Mouse (Mus musculus) midbrain, embryonic 12.5 days (tissue): ENCODE data around the gene Fyco1. TPM values are rescaled to one million over a fixed set of nuclear protein-coding genes. Genes with fewer than 3 reads are reported as not detected.

Experiments
- ATAC-seq: fragments of 200-750 bp; cut with Nextera tagmentation; 2 replicates; pipeline ENCODE4 v1.8.0; 2017; ENCODE audit warnings: low read depth, moderate TSS enrichment, moderate library complexity; ENCODE audit not compliant: low FRiP score
- H3K27ac ChIP-seq: fragments of 300-500 bp; sonication (generic); replicated peaks from 2 replicates; pipeline ENCODE4 v1.5.1; 2016; ENCODE audit warnings: mild to moderate bottlenecking
- H3K27me3 ChIP-seq: fragments of 300-500 bp; sonication (generic); 2 replicates; pipeline ENCODE4 v1.6.1; 2016; ENCODE audit warnings: mild to moderate bottlenecking
- H3K36me3 ChIP-seq: fragments of 300-500 bp; sonication (generic); 2 replicates; pipeline ENCODE4 v1.6.1; 2016
- H3K4me1 ChIP-seq: fragments of 300-500 bp; sonication (generic); 2 replicates; pipeline ENCODE4 v1.6.1; 2016
- H3K4me2 ChIP-seq: fragments of 300-500 bp; sonication (generic); replicated peaks from 2 replicates; pipeline ENCODE4 v1.6.1; 2016; ENCODE audit warnings: mild to moderate bottlenecking, moderate library complexity
- H3K4me3 ChIP-seq: fragments of 300-500 bp; sonication (generic); 2 replicates; pipeline ENCODE4 v1.5.1; 2016; ENCODE audit warnings: mild to moderate bottlenecking
- H3K9ac ChIP-seq: fragments of 300-500 bp; sonication (generic); replicated peaks from 2 replicates; pipeline ENCODE4 v1.6.1; 2016; ENCODE audit warnings: mild to moderate bottlenecking, moderate library complexity
- H3K9me3 ChIP-seq: fragments of 300-500 bp; sonication (generic); 2 replicates; pipeline ENCODE4 v1.6.1; 2016; ENCODE audit warnings: mild to moderate bottlenecking
- WGBS: fragments of 180-500 bp; shearing (Covaris S2); methylation state at CpG from one replicate; pipeline ENCODE4 v1.1.7; 2016; 5-methylcytosine and 5-hydroxymethylcytosine counted together
- polyA plus RNA-seq: library from polyadenylated mRNA; unstranded; fragments of >200 nt; fragmentation: Nextera tagmentation; extraction: Ambion mirVana; gene quantifications from 2 replicates; pipeline ENCODE4 v1.2.1, GENCODE M21; 2016

The Fyco1 gene
- polyA plus RNA-seq = 11.2 and 11.6 TPM in 2 replicates

DNA sequence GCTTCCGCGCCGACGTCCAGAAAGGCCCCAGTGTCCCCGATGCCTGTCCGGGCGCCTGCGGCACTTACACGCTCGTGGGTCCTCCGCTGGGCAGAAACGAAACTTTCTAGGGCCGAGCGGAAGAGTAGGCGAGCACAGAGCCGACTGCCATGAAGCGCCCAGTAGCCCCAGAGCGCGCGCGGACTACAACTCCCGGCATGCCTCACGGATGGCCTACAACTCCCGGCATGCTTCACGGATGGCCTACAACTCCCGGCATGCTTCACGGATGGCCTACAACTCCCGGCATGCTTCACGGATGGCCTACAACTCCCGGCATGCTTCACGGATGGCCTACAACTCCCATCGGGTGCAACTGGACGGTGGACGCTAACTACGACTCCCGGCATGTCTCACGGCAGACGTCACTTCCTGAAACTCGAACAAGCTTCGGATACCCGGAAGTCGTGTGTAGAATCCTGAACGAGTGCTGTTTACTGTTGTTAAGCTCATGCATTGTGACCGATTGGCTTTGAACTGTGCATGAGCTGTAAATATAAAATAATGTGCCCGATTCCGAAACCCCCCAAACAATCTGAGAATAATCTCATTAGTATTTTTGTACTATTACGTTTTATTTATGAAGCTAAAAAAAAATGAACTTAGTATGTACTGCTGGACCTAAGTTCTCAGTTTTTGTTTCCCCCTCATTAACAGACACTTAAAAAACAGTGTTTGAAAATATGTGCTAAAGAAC lies at the start of gene Fyco1:
Gene Fyco1, minus strand, starts transcription at position 187 of the 736 bp plus-strand sequence.
- Histone ChIP-seq H3K4me2 (peak within 1 kb of the TSS; percentile 63), H3K27me3 (0 out of 2 replicates have a peak, but pooled peaks cover 3% of the 10 kb centered on the region), H3K27ac (peak within 1 kb of the TSS; percentile 83), H3K36me3 (no peaks in the 10 kb centered on the region), H3K9me3 (no peaks in the 10 kb centered on the region), H3K4me3 (peak within 1 kb of the TSS; percentile 76), H3K9ac (peak within 1 kb of the TSS; percentile 65), H3K4me1 (peaks cover 14% of the 10 kb centered on the region)
- WGBS = under 1% methylated on average over 47 of the region's 47 CpGs
- ATAC-seq = peak; percentile 97

GRCm38 (mm10) chr9:123872049-123872448 lies 20.4 kb upstream of the Fyco1 start:
- Histone ChIP-seq H3K9me3 (no peaks in the 10 kb centered on the region), H3K4me2 (no peak overlapping the region), H3K9ac (no peak overlapping the region), H3K4me3 (no peak overlapping the region), H3K27ac (no peak overlapping the region), H3K4me1 (no peaks in the 10 kb centered on the region), H3K36me3 (no peaks in the 10 kb centered on the region), H3K27me3 (no peaks in the 10 kb centered on the region)
- 78% methylated on average over 4 of the region's 4 CpGs for WGBS
- ATAC-seq = no peak

DNA sequence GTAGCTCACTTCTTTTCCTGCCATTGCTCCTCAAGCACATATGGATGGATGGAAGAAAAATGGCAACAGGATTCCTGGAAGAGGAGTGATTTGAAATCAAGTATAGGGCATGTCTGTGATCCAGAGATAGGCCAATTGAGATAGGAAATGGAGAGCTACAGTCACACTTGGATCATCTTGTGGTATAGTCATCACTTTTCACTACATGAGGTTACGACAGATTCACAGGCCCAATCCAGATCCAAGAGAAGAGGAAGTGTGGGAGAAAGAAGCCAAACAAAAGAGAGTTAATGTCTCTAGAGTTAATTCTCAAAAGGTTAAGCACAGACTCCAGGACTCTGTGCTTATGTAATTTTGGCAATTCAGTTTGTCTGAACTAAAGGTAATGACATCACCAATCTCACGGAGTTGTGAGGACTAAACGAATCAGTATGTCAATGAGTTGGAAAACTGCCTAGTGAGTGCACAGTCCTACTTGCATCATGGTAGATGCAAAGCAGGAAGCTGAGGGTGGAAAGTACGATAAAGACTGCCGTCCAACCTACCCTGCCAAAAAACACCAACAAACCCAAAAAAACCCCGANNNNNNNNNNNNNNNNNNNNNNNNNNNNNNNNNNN lies 17.6 kb upstream of the Fyco1 start:
- Histone ChIP-seq H3K4me2 (no peak overlapping the region), H3K36me3 (no peaks in the 10 kb centered on the region), H3K27me3 (no peaks in the 10 kb centered on the region), H3K4me3 (no peak overlapping the region), H3K9me3 (no peaks in the 10 kb centered on the region), H3K27ac (no peak overlapping the region), H3K4me1 (no peaks in the 10 kb centered on the region), H3K9ac (no peak overlapping the region)
- WGBS = 76% methylated on average over 4 of the region's 6 CpGs
- ATAC-seq = no peak

- WGBS = 100% methylated on average over 1 of the region's 1 CpGs
- no peak overlapping the region for H3K4me2 ChIP-seq
- H3K9me3 ChIP-seq = no peaks in the 10 kb centered on the region
- no peak for ATAC-seq
- no peaks in the 10 kb centered on the region for H3K27me3 ChIP-seq
- H3K36me3 ChIP-seq = no peaks in the 10 kb centered on the region
- no peak overlapping the region for H3K4me3 ChIP-seq
- no peak overlapping the region for H3K9ac ChIP-seq
- no peak overlapping the region for H3K27ac ChIP-seq
- H3K4me1 ChIP-seq = no peaks in the 10 kb centered on the region
Measured at GRCm38 (mm10) chr9:123863641-123864040, 11.9 kb upstream of the Fyco1 start.

GRCm38 (mm10) chr9:123862895-123863616 lies 11.4 kb upstream of the Fyco1 start:
- H3K36me3 ChIP-seq = no peaks in the 10 kb centered on the region
- no peak overlapping the region for H3K4me2 ChIP-seq
- ATAC-seq = no peak
- H3K9ac ChIP-seq = no peak overlapping the region
- no peak overlapping the region for H3K27ac ChIP-seq
- no peaks in the 10 kb centered on the region for H3K27me3 ChIP-seq
- no peaks in the 10 kb centered on the region for H3K9me3 ChIP-seq
- WGBS = 76% methylated on average over 1 of the region's 1 CpGs
- H3K4me3 ChIP-seq = no peak overlapping the region
- no peaks in the 10 kb centered on the region for H3K4me1 ChIP-seq

GRCm38 (mm10) chr9:123861929-123862328 lies 10.2 kb upstream of the Fyco1 start, which contains the start of gene Xcr1:
Gene Xcr1 (minus strand): TSS chr9:123862029.
- Histone ChIP-seq H3K36me3 (no peaks in the 10 kb centered on the region), H3K9me3 (no peaks in the 10 kb centered on the region), H3K4me1 (no peaks in the 10 kb centered on the region), H3K9ac (no peak within 1 kb of the TSS), H3K27ac (no peak within 1 kb of the TSS), H3K27me3 (no peaks in the 10 kb centered on the region), H3K4me2 (no peak within 1 kb of the TSS), H3K4me3 (no peak within 1 kb of the TSS)
- ATAC-seq = no peak
- WGBS = 90% methylated on average over 9 of the region's 9 CpGs

DNA sequence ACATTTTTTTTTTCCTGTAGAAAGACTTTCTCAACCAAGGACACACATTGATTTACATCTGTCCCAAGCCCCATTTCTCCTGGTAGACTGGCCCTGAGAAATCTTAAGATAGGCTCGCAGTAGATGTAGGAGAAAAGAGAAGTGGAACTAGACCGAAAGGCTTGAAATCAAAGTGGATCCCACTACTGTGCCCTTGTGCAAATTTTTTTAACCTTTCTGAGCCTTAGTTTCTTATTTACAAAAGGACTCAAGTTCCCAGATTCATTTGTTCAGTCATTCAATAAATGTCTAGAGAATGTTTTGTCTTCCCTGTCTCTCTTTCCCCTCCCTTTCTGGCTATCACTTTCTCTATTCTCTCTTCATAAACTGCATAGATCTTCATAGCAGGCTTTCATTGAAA lies 5.1 kb upstream of the Fyco1 start:
- Histone ChIP-seq H3K4me2 (no peak overlapping the region), H3K27ac (no peak overlapping the region), H3K9ac (no peak overlapping the region), H3K27me3 (0 out of 2 replicates have a peak, but pooled peaks cover 3% of the 10 kb centered on the region), H3K4me1 (no peaks in the 10 kb centered on the region), H3K4me3 (no peak overlapping the region), H3K9me3 (no peaks in the 10 kb centered on the region), H3K36me3 (no peaks in the 10 kb centered on the region)
- no peak for ATAC-seq
- 85% methylated on average over 2 of the region's 2 CpGs for WGBS

GRCm38 (mm10) chr9:123852449-123853390 lies 1.0 kb upstream of the Fyco1 start:
- H3K36me3 ChIP-seq = no peaks in the 10 kb centered on the region
- no peak overlapping the region for H3K27ac ChIP-seq
- H3K27me3 ChIP-seq = 0 out of 2 replicates have a peak, but pooled peaks cover 3% of the 10 kb centered on the region
- 68% methylated on average over 5 of the region's 5 CpGs for WGBS
- peak overlapping the region; percentile 26 for H3K4me3 ChIP-seq
- H3K4me1 ChIP-seq = peaks cover 14% of the 10 kb centered on the region
- peak; percentile 24; the same call in 1 of the 2 replicates for ATAC-seq
- H3K9ac ChIP-seq = peak overlapping the region; percentile 47
- no peaks in the 10 kb centered on the region for H3K9me3 ChIP-seq
- peak overlapping the region; percentile 51 for H3K4me2 ChIP-seq

- Histone ChIP-seq H3K27me3 (0 out of 2 replicates have a peak, but pooled peaks cover 3% of the 10 kb centered on the region), H3K27ac (peak overlapping the region; percentile 83)
- WGBS = under 1% methylated on average over 27 of the region's 27 CpGs
Measured at GRCm38 (mm10) chr9:123851062-123851712, 512 bp downstream of the Fyco1 start.

GRCm38 (mm10) chr9:123850705-123851061 lies 1.0 kb downstream of the Fyco1 start:
- H3K9me3 ChIP-seq = no peaks in the 10 kb centered on the region
- no peak for ATAC-seq
- H3K27ac ChIP-seq = no peak overlapping the region; the same call in 1 of the 2 replicates
- peak overlapping the region; percentile 76 for H3K4me3 ChIP-seq
- H3K36me3 ChIP-seq = no peaks in the 10 kb centered on the region
- peak overlapping the region; percentile 65; the same call in 1 of the 2 replicates for H3K9ac ChIP-seq
- H3K4me2 ChIP-seq = peak overlapping the region; percentile 63
- peaks cover 14% of the 10 kb centered on the region for H3K4me1 ChIP-seq
- 0 out of 2 replicates have a peak, but pooled peaks cover 3% of the 10 kb centered on the region for H3K27me3 ChIP-seq
- WGBS = 5% methylated on average over 2 of the region's 2 CpGs

More at GRCm38 (mm10) chr9:123851062-123851712, 512 bp downstream of the Fyco1 start:
- peak; percentile 83 for ATAC-seq
- Histone ChIP-seq H3K36me3 (no peaks in the 10 kb centered on the region), H3K9me3 (no peaks in the 10 kb centered on the region), H3K9ac (peak overlapping the region; percentile 65), H3K4me3 (peak overlapping the region; percentile 76), H3K4me2 (peak overlapping the region; percentile 63), H3K4me1 (peaks cover 14% of the 10 kb centered on the region)
